Mouse (Mus musculus) mesoderm, embryonic 11.5 days (tissue): ENCODE data around the gene Slc6a1.

ENCODE experiments used
- DNase-seq: peaks from one replicate; pipeline ENCODE4 v3.0.0-alpha.2; 2012; ENCODE audit warnings: low read depth, low spot score

Slc6a1 gene

DNA sequence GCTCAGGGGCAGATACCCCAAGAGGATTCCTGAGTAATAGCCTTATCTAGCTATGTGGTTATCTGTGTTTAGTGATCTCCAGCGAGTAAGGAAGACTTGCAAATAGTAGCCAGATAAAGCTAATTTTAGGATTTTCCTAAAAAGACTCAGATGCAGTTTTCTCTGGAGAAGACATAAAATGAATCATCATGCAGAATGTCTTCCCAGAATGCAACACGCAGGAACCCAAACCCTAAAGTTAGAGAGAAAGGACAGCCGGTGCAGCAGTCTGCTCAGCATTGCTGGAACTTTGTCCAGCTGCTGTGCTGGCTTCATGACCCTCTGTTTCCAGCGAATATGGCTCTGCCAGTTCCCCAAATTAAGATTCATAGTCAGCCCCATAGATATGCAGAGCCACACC, 72.2 kb downstream of the Slc6a1 start:
- DNase-seq = no peak

DNA sequence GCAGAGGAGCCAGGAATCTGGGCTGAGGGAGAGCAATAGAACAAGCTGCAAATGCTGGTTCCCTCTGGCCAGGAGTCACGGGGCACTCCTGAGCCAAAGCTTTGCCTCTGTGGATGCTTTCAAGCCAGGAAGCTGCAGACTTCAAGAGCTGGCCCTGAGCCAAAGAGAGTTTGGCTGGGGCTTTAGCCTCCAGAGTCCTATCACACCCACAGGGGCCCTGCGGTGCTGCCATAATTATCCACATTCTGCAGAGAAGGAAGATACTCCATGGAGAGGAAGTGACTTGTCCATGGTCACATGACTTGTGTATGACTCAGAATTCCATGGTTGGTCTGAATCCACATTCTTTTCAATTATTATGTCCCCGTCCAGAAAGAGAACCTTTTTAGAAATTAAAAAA, 75.7 kb downstream of the Slc6a1 start:
- DNase-seq = no peak

DNA sequence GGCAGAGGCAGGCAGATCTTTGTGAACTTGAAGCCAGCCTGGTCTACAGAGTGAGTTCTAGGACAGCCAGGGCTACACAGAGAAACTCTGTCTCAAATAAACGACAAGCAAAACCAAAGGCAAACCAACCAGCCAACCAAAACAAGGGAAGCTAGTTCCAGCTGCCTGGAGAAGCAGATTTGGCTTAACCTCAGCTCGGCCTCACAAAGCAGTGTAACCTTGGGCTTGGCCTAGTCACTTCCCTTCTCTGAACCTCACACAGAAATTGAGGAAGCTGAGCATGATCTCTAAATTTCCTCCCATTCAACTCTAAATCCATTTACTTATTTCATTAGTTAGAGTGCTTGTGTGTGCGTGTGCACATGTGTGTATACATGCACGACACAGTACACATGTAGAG, 79.9 kb downstream of the Slc6a1 start:
- DNase-seq = no peak

DNA sequence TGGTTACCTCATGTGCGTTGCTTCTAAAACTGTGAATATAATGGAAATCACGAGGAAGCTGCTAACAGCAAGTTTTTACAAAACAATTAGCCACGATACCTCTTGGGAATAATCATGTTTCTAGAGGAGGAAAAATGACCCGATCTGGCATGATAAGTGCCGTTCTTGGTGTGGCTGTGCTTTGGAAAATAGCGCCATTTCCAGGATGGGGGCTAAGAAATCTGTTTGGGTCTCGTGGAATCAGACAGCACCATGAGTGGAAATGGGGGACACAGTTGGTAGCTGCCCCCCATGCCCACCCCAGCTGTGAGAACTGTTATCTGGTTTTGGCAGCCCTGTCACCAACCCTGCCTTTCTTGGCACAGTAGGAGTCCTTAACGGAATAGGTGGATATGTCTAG, 81.3 kb downstream of the Slc6a1 start:
- DNase-seq = no peak

DNA sequence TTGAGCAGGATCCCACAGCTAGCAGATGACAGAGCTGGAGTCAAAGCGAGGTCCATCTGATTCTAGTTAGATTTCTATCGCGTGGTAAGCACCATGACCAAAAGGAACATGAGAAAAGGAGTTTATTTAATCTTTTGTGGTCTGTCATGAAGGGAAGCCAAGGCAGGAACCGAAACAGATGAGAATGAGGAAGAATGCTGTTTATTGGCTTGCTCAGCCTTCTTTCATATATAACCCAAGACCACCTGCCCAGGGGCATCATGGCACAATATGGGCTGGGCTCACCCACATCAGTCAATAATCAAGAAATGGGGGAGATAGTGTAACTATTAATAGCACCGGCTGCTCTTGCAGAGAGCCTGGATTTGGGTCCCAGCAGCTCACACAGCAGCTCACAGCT, 82.3 kb downstream of the Slc6a1 start:
- DNase-seq = no peak

DNA sequence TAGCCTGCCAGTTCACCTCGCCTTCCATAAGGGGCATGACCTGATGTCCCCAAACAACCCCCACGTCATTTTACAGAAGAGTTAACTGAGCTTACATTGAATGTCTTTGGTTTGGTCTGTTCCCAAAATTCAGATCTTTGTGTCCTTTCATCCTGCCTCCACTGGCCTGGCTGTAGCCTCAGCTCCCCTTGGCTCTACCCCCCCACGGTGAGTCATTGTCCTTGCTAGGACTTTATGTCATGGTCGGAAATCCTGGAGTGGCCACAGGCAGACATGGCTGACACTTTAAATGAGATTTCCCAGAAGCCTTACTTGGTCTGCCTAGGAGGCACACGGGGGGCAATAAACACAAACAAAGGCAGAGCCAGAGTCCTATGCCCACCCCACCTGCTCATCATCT, 83.8 kb downstream of the Slc6a1 start:
- no peak for DNase-seq
